Mouse (Mus musculus) spleen, adult 2 months (tissue): ENCODE results near the gene Cacnb3.

Experiments used
- CTCF ChIP-seq: fragments of 200-500 bp; IDR thresholded peaks from 2 replicates; pipeline ENCODE4 v1.5.1; 2011; ENCODE audit warnings: mild to moderate bottlenecking, inconsistent platforms; ENCODE audit not compliant: insufficient read depth, insufficient read length, insufficient replicate concordance; ENCODE audit errors: extremely low read depth
- POLR2A ChIP-seq: fragments of 200-500 bp; IDR thresholded peaks from 2 replicates; pipeline ENCODE4 v1.6.1; 2011; ENCODE audit warnings: low read depth, low read length, inconsistent platforms

DNA sequence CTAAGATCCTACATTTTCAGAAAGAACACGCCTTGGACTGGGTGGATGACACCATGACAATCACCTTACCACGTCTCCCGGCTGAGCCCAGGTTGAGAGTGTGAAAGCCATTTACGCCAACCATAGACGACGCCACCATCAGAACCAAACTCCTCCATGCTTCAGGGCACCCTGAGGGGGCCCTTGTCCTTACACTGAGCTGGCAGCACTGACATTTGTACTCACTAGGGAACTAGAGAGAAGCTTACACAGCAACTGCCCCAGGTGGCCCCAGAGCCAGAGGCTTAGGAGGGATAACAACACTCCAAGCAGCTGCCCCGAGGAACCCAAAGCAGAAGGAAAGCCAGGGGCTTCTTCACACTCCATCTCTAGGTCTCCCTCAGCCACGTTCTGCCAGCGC, 23.9 kb upstream of the Cacnb3 start:
- TF ChIP-seq CTCF (no peak), POLR2A (no peak)
